Mouse (Mus musculus) heart, postnatal 0 days (tissue): ENCODE results near the gene Ovol3.

ENCODE experiments used
- CTCF ChIP-seq: IDR thresholded peaks from 2 replicates; pipeline ENCODE4 v1.5.1; 2016; ENCODE audit warnings: antibody characterized with exemption, control low read depth, low read depth
- EP300 ChIP-seq: IDR thresholded peaks from 2 replicates; pipeline ENCODE4 v1.6.1; 2016; ENCODE audit warnings: antibody characterized with exemption, low read depth

GRCm38 (mm10) chr7:30222205-30222604 lies 13.3 kb downstream of the Ovol3 start:
- no peak for TF ChIP-seq CTCF
- TF ChIP-seq EP300 = no peak
